Mouse (Mus musculus) MEL (cell line): ENCODE results near the gene Rbm47.

Experiments
- CTCF ChIP-seq, 3 experiments: IDR thresholded peaks in 2 of 3; conservative IDR thresholded peaks in 1 of 3; 2 replicates each; pipeline ENCODE4 v1.5.1; 2011 to 2012; ENCODE audit warnings: low read length in 3 of 3, low read depth in 2 of 3, mild to moderate bottlenecking in 2 of 3, improper control_type of control experiment in 1 of 3, inconsistent platforms in 1 of 3, mixed read lengths in 1 of 3, moderate library complexity in 1 of 3; ENCODE audit not compliant: control insufficient read depth in 1 of 3, insufficient read depth in 1 of 3, poor library complexity in 1 of 3, severe bottlenecking in 1 of 3
- EP300 ChIP-seq, 2 experiments: IDR thresholded peaks; 2 replicates each; pipeline ENCODE4 v1.6.1; 2011; ENCODE audit warnings: improper control_type of control experiment in 2 of 2, low read length in 2 of 2, low read depth in 1 of 2, mild to moderate bottlenecking in 1 of 2
- MAX ChIP-seq: IDR thresholded peaks from 2 replicates; pipeline ENCODE4 v1.6.1; 2011; ENCODE audit warnings: low read length, improper control_type of control experiment
- MYC ChIP-seq: IDR thresholded peaks from 2 replicates; pipeline ENCODE4 v1.6.1; 2011; ENCODE audit warnings: low read depth, mild to moderate bottlenecking, low read length, improper control_type of control experiment, moderate library complexity
- POLR2A ChIP-seq, 2 experiments: IDR thresholded peaks; 2 replicates each; pipeline ENCODE4 v1.6.1; 2011 to 2012; ENCODE audit warnings: low read length in 2 of 2, mild to moderate bottlenecking in 2 of 2, control low read depth in 1 of 2, improper control_type of control experiment in 1 of 2, low read depth in 1 of 2, moderate library complexity in 1 of 2; ENCODE audit not compliant: control insufficient read depth in 1 of 2, insufficient read depth in 1 of 2, poor library complexity in 1 of 2
- USF2 ChIP-seq, 2 experiments: IDR thresholded peaks; 2 replicates each; pipeline ENCODE4 v1.6.1; 2011 to 2012; ENCODE audit warnings: improper control_type of control experiment in 2 of 2, low read length in 2 of 2, borderline replicate concordance in 1 of 2, inconsistent platforms in 1 of 2, low read depth in 1 of 2, mild to moderate bottlenecking in 1 of 2; ENCODE audit not compliant: insufficient read depth in 1 of 2

DNA sequence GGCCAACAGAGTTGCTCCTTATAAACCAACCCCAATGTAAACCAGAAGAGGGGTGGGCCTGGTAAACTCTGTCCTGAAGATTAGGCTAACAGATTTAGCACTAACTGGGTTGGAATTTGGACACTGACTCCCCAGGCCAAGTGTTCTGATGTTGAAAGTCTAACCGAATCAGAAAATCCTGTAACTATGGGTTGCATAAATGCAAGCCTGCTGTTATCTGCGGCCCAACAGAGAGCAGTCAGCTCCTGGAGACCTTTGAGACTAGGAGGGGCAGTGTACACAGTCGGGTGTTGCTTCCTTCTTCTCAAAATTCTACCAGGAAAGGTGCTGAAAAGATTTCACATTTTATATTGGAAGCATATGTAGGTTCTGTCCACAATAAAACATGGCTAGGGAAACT is 129.0 kb downstream of the Rbm47 start:
- no peak for TF ChIP-seq MAX
- TF ChIP-seq MYC, result no peak
- no peak for TF ChIP-seq CTCF (IDR thresholded peaks at IDR 0.05 in 2 of 3, conservative IDR thresholded peaks at IDR 0.05 in 1 of 3; ENCODE audit: control insufficient read depth in 1 of 3, insufficient read depth in 1 of 3, low read depth in 2 of 3, low read length in 3 of 3, poor library complexity in 1 of 3, severe bottlenecking in 1 of 3)
- TF ChIP-seq EP300 (IDR thresholded peaks at IDR 0.05; ENCODE audit: low read depth in 1 of 2, low read length in 2 of 2), result no peak
- TF ChIP-seq USF2 (IDR thresholded peaks at IDR 0.05; ENCODE audit: borderline replicate concordance in 1 of 2, insufficient read depth in 1 of 2, low read depth in 1 of 2, low read length in 2 of 2), result no peak
- TF ChIP-seq POLR2A (IDR thresholded peaks at IDR 0.05; ENCODE audit: control insufficient read depth in 1 of 2, insufficient read depth in 1 of 2, low read depth in 1 of 2, low read length in 2 of 2, poor library complexity in 1 of 2), result no peak
